Mouse (Mus musculus) midbrain, embryonic 16.5 days (tissue): ENCODE measurements around the gene Muc13. TPM values are rescaled to one million over a fixed set of nuclear protein-coding genes. Genes with fewer than 3 reads are reported as not detected.

Source experiments
- ATAC-seq: fragments of 200-750 bp; cut with Nextera tagmentation; 2 replicates; pipeline ENCODE4 v1.8.0; 2017; ENCODE audit warnings: moderate TSS enrichment
- H3K27ac ChIP-seq: fragments of 300-500 bp; sonication (generic); 2 replicates; pipeline ENCODE4 v1.5.1; 2014; ENCODE audit warnings: mild to moderate bottlenecking, low read length, mixed read lengths
- H3K27me3 ChIP-seq: fragments of 300-500 bp; sonication (generic); 2 replicates; pipeline ENCODE4 v1.6.1; 2014; ENCODE audit warnings: low read depth, low read length, mixed read lengths; ENCODE audit not compliant: control insufficient read depth, insufficient read depth
- H3K36me3 ChIP-seq: fragments of 300-500 bp; sonication (generic); 2 replicates; pipeline ENCODE4 v1.6.1; 2014; ENCODE audit warnings: mild to moderate bottlenecking, low read length, moderate library complexity, mixed read lengths; ENCODE audit not compliant: control insufficient read depth, insufficient read depth
- H3K4me1 ChIP-seq: fragments of 300-500 bp; sonication (generic); 2 replicates; pipeline ENCODE4 v1.6.1; 2014; ENCODE audit warnings: mild to moderate bottlenecking, low read length, mixed read lengths; ENCODE audit not compliant: control insufficient read depth, insufficient read depth
- H3K4me2 ChIP-seq: fragments of 300-500 bp; sonication (generic); 2 replicates; pipeline ENCODE4 v1.6.1; 2014; ENCODE audit warnings: mild to moderate bottlenecking, low read length, mixed read lengths
- H3K4me3 ChIP-seq: fragments of 300-500 bp; sonication (generic); 2 replicates; pipeline ENCODE4 v1.5.1; 2014; ENCODE audit warnings: low read depth, mild to moderate bottlenecking, low read length, moderate library complexity, mixed read lengths
- H3K9ac ChIP-seq: fragments of 300-500 bp; sonication (generic); 2 replicates; pipeline ENCODE4 v1.6.1; 2014; ENCODE audit warnings: low read depth, low read length, mixed read lengths
- H3K9me3 ChIP-seq: fragments of 300-500 bp; sonication (generic); replicated peaks from 2 replicates; pipeline ENCODE4 v1.6.1; 2014; ENCODE audit warnings: mild to moderate bottlenecking, low read length, mixed read lengths; ENCODE audit not compliant: control insufficient read depth, poor library complexity, severe bottlenecking
- WGBS: fragments of 180-500 bp; shearing (Covaris S2); extraction: QIAGEN DNeasy Blood & Tissue Kit; methylation state at CpG from one replicate; pipeline ENCODE4 v1.1.7; 2014; 5-methylcytosine and 5-hydroxymethylcytosine counted together
- polyA plus RNA-seq: library from polyadenylated mRNA; unstranded; fragments of >200 nt; fragmentation: Nextera tagmentation; extraction: Ambion mirVana; gene quantifications from 2 replicates; pipeline ENCODE4 v1.2.1, GENCODE M21; 2015

Gene Muc13
- polyA plus RNA-seq, 1 experiment from 2014 or later: not detected

GRCm38 (mm10) chr16:33862406-33862805 is 68.6 kb downstream of the Muc13 start:
- H3K4me2 ChIP-seq: no peak overlapping the region
- no peaks in the 10 kb centered on the region for H3K9me3 ChIP-seq
- no peak overlapping the region for H3K27ac ChIP-seq
- H3K27me3 ChIP-seq: no peaks in the 10 kb centered on the region
- no peak overlapping the region for H3K9ac ChIP-seq
- peaks cover 7% of the 10 kb centered on the region; the same call in 1 of the 2 replicates for H3K4me1 ChIP-seq
- ATAC-seq: no peak
- 79% methylated on average over 4 of the region's 4 CpGs for whole genome bisulfite sequencing
- H3K4me3 ChIP-seq: no peak overlapping the region
- no peaks in the 10 kb centered on the region for H3K36me3 ChIP-seq

- no peak for ATAC-seq
- no peaks in the 10 kb centered on the region for H3K27me3 ChIP-seq
- WGBS: 77% methylated on average over 5 of the region's 5 CpGs
These were observed 69.4 kb downstream of the Muc13 start for GRCm38 (mm10) chr16:33863208-33863751.

More at GRCm38 (mm10) chr16:33863208-33863751, 69.4 kb downstream of the Muc13 start:
- Histone ChIP-seq H3K4me3 (no peak overlapping the region), H3K4me2 (no peak overlapping the region), H3K4me1 (peaks cover 7% of the 10 kb centered on the region; the same call in 1 of the 2 replicates), H3K9ac (no peak overlapping the region), H3K9me3 (no peaks in the 10 kb centered on the region), H3K36me3 (no peaks in the 10 kb centered on the region), H3K27ac (no peak overlapping the region)

Other genes starting within 250 kb of the Muc13 start
- 9.4 and 12.4 TPM in 2 replicates for gene Heg1, start 109.7 kb upstream of the Muc13 start, polyA plus RNA-seq
- 13.5 and 15.1 TPM in 2 replicates for gene Itgb5, start 35.6 kb downstream of the Muc13 start, polyA plus RNA-seq
- gene Umps, start 173.0 kb downstream of the Muc13 start, polyA plus RNA-seq: 23.5 and 24.1 TPM in 2 replicates